Mouse (Mus musculus) embryonic fibroblast, embryonic 13.5 days (primary cell): Measurements from ENCODE around the gene Gm20662.

Source experiments
- CTCF ChIP-seq: IDR thresholded peaks from 2 replicates; pipeline ENCODE4 v1.5.1; 2011; ENCODE audit warnings: mild to moderate bottlenecking, control low read depth, low read length, moderate library complexity, borderline replicate concordance; ENCODE audit not compliant: insufficient read depth
- POLR2A ChIP-seq: IDR thresholded peaks from 2 replicates; pipeline ENCODE4 v1.6.1; 2011; ENCODE audit warnings: low read depth, mild to moderate bottlenecking, control low read depth, low read length, moderate library complexity

- TF ChIP-seq POLR2A (peak; percentile 62), CTCF (no peak)
These were observed 13.3 kb upstream of the Gm20662 start, which contains the start of gene Gm20661 for GRCm38 (mm10) chr9:107982681-107983346.
